Mouse (Mus musculus): Measurements from ENCODE around the gene Spns3.

Gene Spns3

GRCm38 (mm10) chr11:72485157-72485556, 65.1 kb downstream of the Spns3 start:
- in situ Hi-C loops (cut with MboI, MseI), result no loop called here

DNA sequence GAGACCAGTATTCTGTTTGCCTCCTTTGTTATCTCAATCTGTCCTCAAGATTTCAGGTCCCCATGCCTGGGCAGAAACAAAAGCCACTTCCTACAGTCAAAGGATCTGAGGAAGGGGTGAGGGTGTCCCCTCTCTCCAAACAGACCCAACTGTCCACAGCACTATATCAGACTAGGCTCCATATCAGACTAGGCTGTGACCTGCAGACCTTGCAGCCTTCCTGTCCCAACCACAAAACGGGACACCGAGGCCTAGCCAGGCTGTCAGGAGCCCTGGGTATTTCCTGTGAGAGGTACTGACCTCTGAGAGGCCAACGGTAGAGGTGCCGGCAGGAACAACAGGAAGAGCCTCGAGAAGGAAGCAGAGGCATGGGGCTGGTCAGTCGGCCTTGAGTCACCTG, 65.8 kb downstream of the Spns3 start:
- in situ Hi-C loops (cut with MboI, MseI), result no loop called here

DNA sequence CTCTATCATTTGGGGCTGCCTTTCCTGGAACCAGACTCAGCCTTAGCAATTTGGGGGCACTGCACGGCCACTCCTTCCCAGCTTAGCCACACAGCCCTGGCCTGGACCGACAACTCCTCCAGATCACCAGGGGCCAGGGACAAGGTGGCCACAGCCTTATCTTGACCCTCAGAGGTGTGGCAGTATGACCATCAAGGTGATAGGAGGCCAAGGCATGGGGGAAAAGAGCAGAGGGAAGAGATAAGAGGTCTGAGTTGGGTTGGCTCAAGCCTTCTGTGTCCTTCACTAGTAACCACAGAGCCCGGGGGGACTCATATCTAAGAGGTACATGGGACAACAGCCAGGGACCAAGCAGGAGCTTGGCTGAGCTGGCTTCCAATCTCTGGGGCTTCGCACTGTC, 68.4 kb downstream of the Spns3 start:
- in situ Hi-C loops (cut with MboI, MseI), result no loop called here

- in situ Hi-C loops (cut with MboI, MseI), result no loop called here
These were observed 69.0 kb downstream of the Spns3 start for GRCm38 (mm10) chr11:72481313-72481712.

DNA sequence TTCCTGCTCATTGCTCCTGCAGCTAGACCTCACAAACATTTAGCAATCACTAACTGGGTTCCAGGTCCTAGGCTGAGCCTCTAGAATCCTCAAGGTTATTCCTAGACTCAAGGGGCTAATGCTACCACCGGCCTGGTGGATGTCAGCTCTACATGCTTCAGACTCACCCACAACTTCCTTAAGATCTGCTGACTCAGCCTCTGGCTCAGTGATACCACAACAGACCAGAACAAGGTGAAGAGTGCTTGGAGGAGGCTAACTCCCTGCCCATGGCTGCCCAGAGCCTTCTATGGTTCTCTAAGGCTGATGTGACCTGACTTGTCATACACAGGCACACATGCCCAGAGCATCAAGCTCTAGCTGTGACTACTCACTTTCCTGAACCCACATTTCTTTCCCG, 70.8 kb downstream of the Spns3 start:
- in situ Hi-C loops (cut with MboI, MseI), result no loop called here

DNA sequence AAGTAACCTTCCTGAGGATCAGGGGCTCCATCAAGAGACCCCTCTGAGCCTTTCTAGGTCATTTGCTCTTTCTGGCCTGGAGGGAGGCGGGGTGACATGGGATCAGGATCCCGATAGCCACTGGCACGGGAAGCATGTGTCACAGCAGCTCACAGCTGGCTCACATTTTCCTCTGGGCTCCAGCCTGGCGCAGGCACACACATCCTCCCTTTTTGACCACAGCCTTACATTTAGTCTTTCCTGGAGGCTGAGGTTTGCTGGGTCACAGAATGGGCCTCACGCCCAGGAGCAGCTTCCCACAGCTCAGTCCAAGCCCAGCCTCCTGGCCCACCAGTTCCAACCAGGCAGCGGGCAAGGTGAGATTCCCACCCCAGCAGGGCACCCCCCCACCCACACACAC, 72.1 kb downstream of the Spns3 start:
- in situ Hi-C loops (cut with MboI, MseI), result no loop called here

- in situ Hi-C loops (cut with MboI, MseI), result no loop called here
These were observed 72.7 kb downstream of the Spns3 start for GRCm38 (mm10) chr11:72477653-72478052.

- in situ Hi-C loops (cut with MboI, MseI), result no loop called here
These were observed 73.1 kb downstream of the Spns3 start for GRCm38 (mm10) chr11:72477182-72477581.

GRCm38 (mm10) chr11:72476074-72476625, 74.2 kb downstream of the Spns3 start:
- in situ Hi-C loops (cut with MboI, MseI), result no loop called here

GRCm38 (mm10) chr11:72475408-72475807, 74.9 kb downstream of the Spns3 start:
- in situ Hi-C loops (cut with MboI, MseI), result no loop called here

- in situ Hi-C loops (cut with MboI, MseI), result no loop called here
These were observed 75.4 kb downstream of the Spns3 start for GRCm38 (mm10) chr11:72474926-72475325.

GRCm38 (mm10) chr11:72473540-72473939, 76.8 kb downstream of the Spns3 start:
- in situ Hi-C loops (cut with MboI, MseI), result no loop called here

DNA sequence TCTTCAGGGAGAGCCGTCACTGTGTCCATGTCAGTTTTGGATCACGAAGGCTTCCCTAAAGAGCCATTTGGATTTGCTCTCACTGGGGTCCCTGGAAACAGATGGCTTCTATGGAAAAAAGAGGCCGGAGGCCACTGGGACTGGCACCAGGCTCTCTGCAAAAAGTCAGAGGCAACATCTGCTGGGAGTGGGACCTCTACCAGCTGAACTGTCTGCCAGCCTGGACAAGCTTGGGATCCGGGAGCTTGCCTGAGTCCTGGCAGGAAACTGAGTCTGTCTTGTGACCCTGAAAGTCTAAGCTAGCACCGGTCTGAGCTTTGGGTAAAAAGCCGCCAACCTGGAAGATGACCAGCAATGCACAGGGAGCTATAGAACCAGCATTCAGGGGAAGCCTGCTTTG, 78.9 kb downstream of the Spns3 start:
- in situ Hi-C loops (cut with MboI, MseI), result no loop called here

GRCm38 (mm10) chr11:72470004-72470403, 80.3 kb downstream of the Spns3 start:
- in situ Hi-C loops (cut with MboI, MseI), result no loop called here

- in situ Hi-C loops (cut with MboI, MseI), result no loop called here
These were observed 81.1 kb downstream of the Spns3 start for GRCm38 (mm10) chr11:72469217-72469616.

DNA sequence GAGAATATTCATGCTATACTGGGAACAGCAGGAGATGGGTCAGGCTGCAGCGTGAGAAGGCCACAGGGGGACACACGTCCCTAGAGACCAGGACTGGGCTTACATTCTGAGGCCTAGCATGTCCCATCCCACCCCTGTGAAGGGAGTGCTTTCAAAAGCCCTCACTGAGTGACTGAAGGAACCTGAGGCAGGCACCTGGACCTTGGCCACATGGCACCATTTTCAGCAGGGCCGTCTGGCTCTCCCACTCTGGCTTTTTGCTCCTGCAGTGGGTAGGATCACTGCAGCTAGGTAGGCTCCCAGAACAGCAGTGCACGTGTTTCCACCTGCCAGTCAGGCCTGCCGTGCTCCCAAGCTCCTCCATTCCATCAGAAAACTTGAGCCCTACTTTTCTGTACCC, 81.8 kb downstream of the Spns3 start:
- in situ Hi-C loops (cut with MboI, MseI), result no loop called here

GRCm38 (mm10) chr11:72466694-72467507, 83.4 kb downstream of the Spns3 start:
- in situ Hi-C loops (cut with MboI, MseI), result no loop called here

DNA sequence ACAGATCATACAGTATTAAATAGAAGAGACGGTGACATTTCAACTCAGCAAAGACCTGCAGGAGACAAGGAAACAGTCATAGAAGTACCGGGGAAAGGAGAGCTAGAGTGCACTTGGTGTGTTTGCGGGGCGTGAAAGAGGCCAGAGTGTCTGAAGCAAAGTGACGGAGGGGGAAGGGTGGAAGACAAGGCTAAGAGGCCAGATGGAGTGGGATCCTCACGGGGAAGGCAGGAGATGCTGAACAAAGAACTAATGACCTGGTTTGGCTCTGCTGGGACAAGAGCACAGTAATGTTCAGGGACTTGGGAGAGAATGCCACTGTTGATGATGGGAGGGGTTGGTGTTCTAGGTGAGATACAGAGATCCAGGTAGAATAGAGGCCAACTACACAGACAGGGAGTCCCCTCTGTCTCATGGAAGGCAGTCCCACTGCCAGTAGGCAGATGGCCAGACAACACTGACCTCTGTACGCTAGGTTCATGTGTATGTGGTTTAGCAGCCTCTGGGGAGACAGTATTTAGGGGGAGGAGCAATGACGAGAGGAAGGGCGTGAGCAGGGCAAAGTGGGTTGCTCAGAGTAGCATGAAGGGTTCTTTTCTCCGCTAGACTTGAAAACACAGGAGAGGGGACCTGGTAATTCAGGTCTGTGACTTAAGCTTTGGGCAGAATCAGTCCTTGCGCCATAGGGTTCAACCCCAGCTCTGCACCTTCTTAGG, 84.2 kb downstream of the Spns3 start:
- in situ Hi-C loops (cut with MboI, MseI), result no loop called here

DNA sequence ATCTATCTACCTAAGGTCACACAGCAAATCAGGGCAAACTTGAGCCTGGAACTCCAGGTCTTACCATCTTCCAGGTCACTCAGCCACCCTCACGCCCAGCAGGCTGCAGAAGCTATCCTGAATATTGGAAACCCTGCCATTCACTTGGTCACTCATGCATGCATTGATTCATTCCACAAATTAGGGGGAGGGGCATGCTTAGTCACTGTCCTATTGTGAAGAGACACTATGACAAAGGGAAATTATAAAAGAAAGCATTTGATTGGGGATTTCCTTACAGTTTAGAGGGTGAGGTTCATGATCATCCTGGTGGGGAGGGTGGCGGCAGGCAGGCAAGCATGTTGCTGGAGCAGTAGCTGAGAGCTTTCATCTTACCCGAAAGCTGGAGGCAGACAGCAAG, 85.5 kb downstream of the Spns3 start:
- in situ Hi-C loops (cut with MboI, MseI), result no loop called here

DNA sequence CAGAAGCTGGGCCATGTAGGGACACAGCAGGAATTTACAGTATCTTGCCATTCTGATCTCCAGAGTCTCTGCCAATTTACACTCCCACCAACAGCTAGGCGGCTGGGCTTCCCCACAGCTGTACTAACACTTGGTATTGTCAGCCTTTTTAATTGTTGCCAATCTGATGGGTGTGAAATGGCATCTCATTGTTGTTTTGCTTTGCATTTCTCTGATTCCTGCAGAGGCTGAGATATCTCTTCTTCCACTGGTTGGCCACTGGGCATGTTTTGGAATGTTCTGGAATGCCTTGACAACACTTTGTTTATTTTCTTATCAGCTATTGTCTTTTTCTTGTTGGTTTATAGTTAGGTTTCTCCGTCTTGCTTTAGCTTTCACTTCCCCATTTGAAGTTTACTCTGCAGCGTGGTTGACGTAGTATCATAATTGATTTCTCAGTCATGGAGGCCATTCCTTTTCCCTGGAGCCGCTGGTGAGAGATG, 88.8 kb downstream of the Spns3 start:
- in situ Hi-C loops (cut with MboI, MseI), result no loop called here

- in situ Hi-C loops (cut with MboI, MseI), result no loop called here
These were observed 91.8 kb downstream of the Spns3 start for GRCm38 (mm10) chr11:72458502-72458901.

GRCm38 (mm10) chr11:72457995-72458496, 92.3 kb downstream of the Spns3 start:
- in situ Hi-C loops (cut with MboI, MseI), result no loop called here

Data from T-helper 2 cell (primary cell).